Mouse (Mus musculus): ENCODE results near the gene Pdxdc1. TPM values are rescaled to one million over a fixed set of nuclear protein-coding genes. Genes with fewer than 3 reads are reported as not detected.

Gene Pdxdc1
- total and polyA plus RNA-seq, 2 experiments from 2014 or later: 64.2 to 89.1 TPM

DNA sequence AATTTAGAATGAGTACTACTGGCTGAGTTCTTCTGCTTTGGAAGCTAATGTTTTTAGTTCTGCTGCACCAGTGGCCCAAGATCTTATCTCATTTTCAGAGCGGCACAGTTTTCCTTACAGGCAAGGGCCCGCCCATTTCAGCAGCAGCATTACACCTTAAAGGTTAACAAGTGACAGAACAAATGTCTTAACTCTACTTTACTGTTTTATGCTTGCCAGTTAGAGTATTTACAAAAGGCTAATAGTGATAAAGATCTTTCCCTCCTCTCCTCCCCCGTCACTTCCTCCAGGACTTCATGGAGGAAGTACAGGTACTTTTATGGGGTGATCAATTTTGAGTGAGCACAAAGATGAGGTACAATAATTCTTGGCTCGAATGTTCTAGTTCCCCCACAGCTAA lies 36.9 kb downstream of the Pdxdc1 start:
- no peak overlapping the region for H3K9ac ChIP-seq (replicated peaks; ENCODE audit: low read length)
- DNase-seq (ENCODE audit: low spot score) (no peak), ATAC-seq (no peak)
- no peak overlapping the region for H3K4me2 ChIP-seq (ENCODE audit: low read depth, low read length)
- no peaks in the 10 kb centered on the region for H3K9me3 ChIP-seq (ENCODE audit: low read length)
- WGBS: 85% methylated on average over 4 of the region's 4 CpGs
- no peak overlapping the region for H3K4me3 ChIP-seq (ENCODE audit: low read length)
- H3K4me1 ChIP-seq (ENCODE audit: insufficient read depth, low read length): no peaks in the 10 kb centered on the region
- no peak for TF ChIP-seq CTCF (IDR thresholded peaks at IDR 0.05; ENCODE audit: low read depth)
- peaks cover 5% of the 10 kb centered on the region; the same call in 1 of the 2 replicates for H3K36me3 ChIP-seq (ENCODE audit: insufficient read depth, low read length)
- H3K27ac ChIP-seq: no peak overlapping the region
- H3K27me3 ChIP-seq (ENCODE audit: insufficient read depth, low read length): no peaks in the 10 kb centered on the region

DNA sequence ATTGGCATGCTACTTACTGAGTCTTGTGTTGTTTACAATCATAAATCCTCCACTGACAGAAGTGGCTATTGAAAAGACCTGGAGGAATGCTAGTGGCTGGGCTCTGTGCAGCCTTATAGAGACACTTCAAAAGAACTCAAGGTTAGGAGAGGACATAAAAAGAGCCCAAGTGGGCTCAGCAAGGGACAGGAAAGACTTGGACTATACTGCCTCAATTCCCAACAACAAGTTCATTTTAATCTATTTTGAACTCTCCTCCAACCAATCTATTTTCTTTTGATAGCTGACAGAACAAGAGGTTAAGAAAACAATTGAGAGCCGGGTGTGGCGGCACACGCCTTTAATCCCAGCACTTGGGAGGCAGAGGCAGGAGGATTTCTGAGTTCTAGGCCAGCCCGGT lies 49.0 kb downstream of the Pdxdc1 start:
- no peak for TF ChIP-seq CTCF (IDR thresholded peaks at IDR 0.05; ENCODE audit: low read depth)
- WGBS: 97% methylated on average over 4 of the region's 4 CpGs
- H3K9me3 ChIP-seq (ENCODE audit: low read length): no peaks in the 10 kb centered on the region

DNA sequence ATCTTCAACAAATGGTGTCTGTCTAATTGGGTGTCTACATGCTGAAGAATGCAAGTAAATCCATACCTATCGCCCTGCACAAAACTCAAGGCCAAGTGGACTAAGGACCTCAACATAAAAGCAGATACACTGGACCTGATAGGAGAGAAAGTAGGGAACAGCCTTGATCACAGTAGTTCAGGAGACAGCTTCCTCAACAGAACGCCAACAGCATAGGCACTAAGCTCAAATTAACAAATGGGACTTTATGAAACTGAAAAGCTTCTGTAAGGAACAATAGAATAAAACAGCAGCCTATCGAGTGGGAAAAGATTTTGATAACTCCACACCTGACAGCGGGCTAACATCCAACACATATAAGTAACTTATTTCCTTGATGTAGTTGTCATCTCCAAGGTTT lies 51.5 kb downstream of the Pdxdc1 start:
- H3K27me3 ChIP-seq (ENCODE audit: insufficient read depth, low read length): no peaks in the 10 kb centered on the region
- ATAC-seq: no peak
- no peak overlapping the region for H3K9ac ChIP-seq (replicated peaks; ENCODE audit: low read length)
- DNase-seq (ENCODE audit: low spot score): no peak
- peaks cover 29% of the 10 kb centered on the region for H3K36me3 ChIP-seq (ENCODE audit: insufficient read depth, low read length)
- H3K27ac ChIP-seq: no peak overlapping the region
- H3K4me2 ChIP-seq (ENCODE audit: low read depth, low read length): no peak overlapping the region
- 93% methylated on average over 4 of the region's 4 CpGs for WGBS
- H3K4me1 ChIP-seq (ENCODE audit: insufficient read depth, low read length): no peaks in the 10 kb centered on the region
- no peak overlapping the region for H3K4me3 ChIP-seq (ENCODE audit: low read length)
- no peak for TF ChIP-seq CTCF (IDR thresholded peaks at IDR 0.05; ENCODE audit: low read depth)
- no peaks in the 10 kb centered on the region for H3K9me3 ChIP-seq (ENCODE audit: low read length)

More for the DNA sequence above, 49.0 kb downstream of the Pdxdc1 start:
- Histone ChIP-seq H3K27ac (no peak overlapping the region), H3K4me2 (ENCODE audit: low read depth, low read length) (no peak overlapping the region), H3K9ac (replicated peaks; ENCODE audit: low read length) (no peak overlapping the region), H3K27me3 (ENCODE audit: insufficient read depth, low read length) (no peaks in the 10 kb centered on the region), H3K4me3 (ENCODE audit: low read length) (no peak overlapping the region), H3K4me1 (ENCODE audit: insufficient read depth, low read length) (no peaks in the 10 kb centered on the region), H3K36me3 (ENCODE audit: insufficient read depth, low read length) (peaks cover 29% of the 10 kb centered on the region)
- DNase-seq (ENCODE audit: low spot score) (no peak), ATAC-seq (no peak)

DNA sequence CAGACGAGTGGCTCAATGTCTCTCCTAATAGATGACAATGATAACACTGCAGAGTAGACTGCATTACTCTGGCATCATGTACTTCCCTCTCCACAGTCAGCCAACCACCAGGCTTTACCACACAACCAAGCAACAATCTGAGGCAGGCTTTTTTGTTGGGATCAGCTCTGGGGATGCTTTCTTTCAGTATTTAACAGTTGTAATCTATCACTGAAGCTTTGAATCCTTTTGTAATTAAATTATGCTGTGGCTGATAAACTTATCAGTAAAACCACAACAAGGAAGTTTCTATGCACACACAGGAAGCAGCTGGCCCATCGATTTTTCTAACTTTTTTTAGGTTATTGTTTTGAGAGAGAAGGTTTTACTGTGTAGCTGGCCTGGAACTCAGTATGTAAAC lies 54.6 kb downstream of the Pdxdc1 start:
- DNase-seq (ENCODE audit: low spot score) (no peak), ATAC-seq (no peak)
- Histone ChIP-seq H3K27me3 (ENCODE audit: insufficient read depth, low read length) (no peaks in the 10 kb centered on the region), H3K9me3 (ENCODE audit: low read length) (no peaks in the 10 kb centered on the region), H3K4me2 (ENCODE audit: low read depth, low read length) (no peak overlapping the region), H3K27ac (no peak overlapping the region), H3K4me1 (ENCODE audit: insufficient read depth, low read length) (no peaks in the 10 kb centered on the region), H3K9ac (replicated peaks; ENCODE audit: low read length) (no peak overlapping the region), H3K4me3 (ENCODE audit: low read length) (no peak overlapping the region), H3K36me3 (ENCODE audit: insufficient read depth, low read length) (peaks cover 18% of the 10 kb centered on the region; the same call in 1 of the 2 replicates)
- TF ChIP-seq CTCF (IDR thresholded peaks at IDR 0.05; ENCODE audit: low read depth): no peak
- WGBS: 78% methylated on average over 2 of the region's 2 CpGs

DNA sequence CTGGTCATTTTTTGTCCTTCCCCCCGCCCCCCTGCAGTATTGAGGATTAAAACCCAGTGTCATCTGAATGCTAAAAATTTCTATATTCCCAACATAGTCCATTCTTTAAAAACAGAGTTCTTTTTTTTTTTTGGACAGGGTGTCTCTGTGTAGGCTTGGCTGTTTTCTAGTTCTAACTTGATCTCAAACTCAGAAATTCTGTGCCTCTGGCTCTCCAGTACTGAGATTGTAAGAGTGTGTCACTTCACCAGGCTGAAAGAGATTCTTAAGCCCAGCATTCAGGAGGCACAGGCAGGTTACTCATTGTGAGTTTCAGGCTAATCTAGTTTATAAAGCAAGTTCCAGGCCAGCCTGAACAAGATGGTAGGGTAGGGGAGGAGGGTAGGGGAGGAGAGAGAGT lies 56.3 kb downstream of the Pdxdc1 start:
- Histone ChIP-seq H3K9ac (replicated peaks; ENCODE audit: low read length) (no peak overlapping the region), H3K27ac (no peak overlapping the region), H3K27me3 (ENCODE audit: insufficient read depth, low read length) (no peaks in the 10 kb centered on the region), H3K36me3 (ENCODE audit: insufficient read depth, low read length) (peaks cover 18% of the 10 kb centered on the region; the same call in 1 of the 2 replicates), H3K9me3 (ENCODE audit: low read length) (no peaks in the 10 kb centered on the region), H3K4me1 (ENCODE audit: insufficient read depth, low read length) (no peaks in the 10 kb centered on the region), H3K4me2 (ENCODE audit: low read depth, low read length) (no peak overlapping the region), H3K4me3 (ENCODE audit: low read length) (no peak overlapping the region)
- ATAC-seq: no peak
- no peak for DNase-seq (ENCODE audit: low spot score)
- no peak for TF ChIP-seq CTCF (IDR thresholded peaks at IDR 0.05; ENCODE audit: low read depth)
- 96% methylated on average over 1 of the region's 1 CpGs for WGBS

DNA sequence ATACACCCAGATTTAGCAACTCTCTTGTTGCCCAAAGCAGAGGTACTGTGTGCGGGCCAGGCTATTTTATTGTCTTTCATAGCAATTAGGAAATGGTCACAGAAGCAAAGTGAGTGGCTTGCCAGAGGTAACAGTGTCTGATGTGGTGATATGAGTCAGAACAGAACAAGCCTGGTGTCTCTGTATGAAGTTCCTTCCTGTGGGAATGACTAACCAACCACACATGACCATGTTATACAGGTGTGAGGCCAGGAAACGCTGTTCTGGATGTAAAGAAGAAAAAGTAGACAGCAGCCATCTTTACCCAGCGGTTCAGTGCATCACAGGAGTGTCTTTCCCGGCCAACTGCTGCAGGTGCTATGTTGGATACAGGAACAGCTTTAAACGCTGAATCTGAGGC lies 57.9 kb downstream of the Pdxdc1 start:
- Histone ChIP-seq H3K4me2 (ENCODE audit: low read depth, low read length) (no peak overlapping the region), H3K4me3 (ENCODE audit: low read length) (no peak overlapping the region), H3K36me3 (ENCODE audit: insufficient read depth, low read length) (peaks cover 26% of the 10 kb centered on the region), H3K27ac (no peak overlapping the region), H3K9me3 (ENCODE audit: low read length) (no peaks in the 10 kb centered on the region), H3K9ac (replicated peaks; ENCODE audit: low read length) (no peak overlapping the region), H3K27me3 (ENCODE audit: insufficient read depth, low read length) (no peaks in the 10 kb centered on the region), H3K4me1 (ENCODE audit: insufficient read depth, low read length) (no peaks in the 10 kb centered on the region)
- TF ChIP-seq CTCF (IDR thresholded peaks at IDR 0.05; ENCODE audit: low read depth): no peak
- WGBS: 96% methylated on average over 5 of the region's 5 CpGs
- ATAC-seq: no peak
- no peak for DNase-seq (ENCODE audit: low spot score)

DNA sequence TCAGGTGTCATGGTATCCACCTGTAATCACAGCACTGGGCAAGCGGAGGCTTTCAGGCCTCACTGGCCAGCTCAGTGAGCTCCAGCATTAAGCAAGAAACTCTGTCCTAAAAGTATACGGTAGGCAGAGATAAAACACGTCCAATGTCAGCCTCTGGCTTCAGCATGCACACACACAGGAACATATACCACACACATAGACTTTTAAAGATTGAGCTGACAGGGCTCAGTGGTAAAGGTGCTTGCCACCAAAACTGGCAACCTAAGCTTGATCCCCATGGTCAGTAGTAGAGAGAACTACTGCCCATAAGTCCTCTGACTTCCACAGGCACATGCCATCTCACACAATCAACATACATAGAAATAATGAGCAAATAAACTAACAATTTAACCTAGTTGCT lies 62.0 kb downstream of the Pdxdc1 start:
- no peak for ATAC-seq

More for the DNA sequence above, 62.0 kb downstream of the Pdxdc1 start:
- Histone ChIP-seq H3K27ac (no peak overlapping the region), H3K4me1 (ENCODE audit: insufficient read depth, low read length) (no peaks in the 10 kb centered on the region), H3K4me2 (ENCODE audit: low read depth, low read length) (no peak overlapping the region), H3K4me3 (ENCODE audit: low read length) (no peak overlapping the region), H3K36me3 (ENCODE audit: insufficient read depth, low read length) (peaks cover 50% of the 10 kb centered on the region), H3K27me3 (ENCODE audit: insufficient read depth, low read length) (no peaks in the 10 kb centered on the region), H3K9me3 (ENCODE audit: low read length) (no peaks in the 10 kb centered on the region), H3K9ac (replicated peaks; ENCODE audit: low read length) (no peak overlapping the region)
- WGBS: 95% methylated on average over 3 of the region's 3 CpGs
- no peak for TF ChIP-seq CTCF (IDR thresholded peaks at IDR 0.05; ENCODE audit: low read depth)
- no peak for DNase-seq (ENCODE audit: low spot score)

All from hindbrain, postnatal 0 days (tissue).